Mouse (Mus musculus): ENCODE measurements at regions not wholly inside any gene's neighbourhood (a gene's known extent, or its start where the extent isn't known, plus 50 kb on each side); places are given as distances from the start of the nearest gene placed in this dataset.

DNA sequence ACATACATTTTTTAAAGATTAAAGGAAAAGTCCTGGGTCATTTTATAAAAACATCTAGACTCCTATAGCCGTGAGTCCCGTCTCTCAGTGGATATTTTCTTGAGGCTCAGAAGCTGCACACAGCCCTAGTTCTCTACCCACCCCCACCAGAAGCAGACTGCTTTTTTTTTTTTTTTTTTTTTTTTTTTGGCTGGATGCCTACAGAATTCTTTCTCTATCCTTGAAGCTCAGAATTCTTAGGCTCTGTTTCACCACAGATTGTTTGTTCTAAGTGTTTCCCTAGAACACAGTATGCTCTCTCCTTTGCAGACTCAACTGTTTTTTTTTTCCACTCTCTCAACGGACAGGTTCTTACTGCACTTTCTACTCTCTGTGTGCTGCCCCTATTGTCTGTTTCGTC, 191.3 kb upstream of the Myocd start:
- TF ChIP-seq CTCF (IDR thresholded peaks at IDR 0.05) = no peak
- no peak for TF ChIP-seq EP300 (IDR thresholded peaks at IDR 0.05; ENCODE audit: insufficient read depth, low read depth, low read length)
